ENCODE assay signal across 8 mouse cellular contexts in genomic region chr19:5023621-5024479, GRCm38 (mm10). TPM values are rescaled to one million over a fixed set of nuclear protein-coding genes. Genes with fewer than 3 reads are reported as not detected.
DNase-seq lines count a peak whose midpoint lies in the region; ATAC-seq and TF ChIP-seq lines count a peak whose summit lies in the region.

Slc29a2 (plus strand) TSS chr19:5023860.

- WGBS in cerebellum, adult 2 months, result under 1% methylated on average over 62 of the region's 62 CpGs
- WGBS in lung, embryonic 16.5 days, result under 1% methylated on average over 62 of the region's 62 CpGs
- under 1% methylated on average over 62 of the region's 62 CpGs for whole genome bisulfite sequencing in thymus, adult 2 months

- H3K9ac ChIP-seq in MEL (ENCODE audit: control insufficient read depth, low read depth, low read length, poor library complexity, severe bottlenecking), result peak within 1 kb of the TSS; percentile 77
- H3K9ac ChIP-seq in lung, embryonic 16.5 days (ENCODE audit: low read length), result peak within 1 kb of the TSS; percentile 83

- TF ChIP-seq EP300 in MEL (IDR thresholded peaks at IDR 0.05; ENCODE audit: low read depth in 1 of 2, low read length in 2 of 2), result no peak

- H3K9me3 ChIP-seq in MEL (replicated peaks; ENCODE audit: insufficient read depth, low read length), result no peaks in the 10 kb centered on the region
- H3K9me3 ChIP-seq in lung, embryonic 16.5 days (ENCODE audit: control insufficient read depth, low read length), result no peaks in the 10 kb centered on the region

- peaks cover 0 to 2% of the 10 kb centered on the region in 2 experiments; a peak in 1 of 4 replicates for H3K36me3 ChIP-seq in MEL (ENCODE audit: control insufficient read depth in 1 of 2, insufficient read depth in 2 of 2, low read length in 2 of 2)
- H3K36me3 ChIP-seq in lung, embryonic 16.5 days (ENCODE audit: control insufficient read depth, insufficient read depth, low read length), result 0 out of 2 replicates have a peak, but pooled peaks cover 2% of the 10 kb centered on the region
- H3K36me3 ChIP-seq in thymus, adult 2 months (ENCODE audit: control insufficient read depth, insufficient read depth, low read length), result no peaks in the 10 kb centered on the region

- peaks cover 0 to 1% of the 10 kb centered on the region in 2 experiments; a peak in 1 of 4 replicates for H3K4me1 ChIP-seq in MEL (ENCODE audit: control insufficient read depth in 1 of 2, insufficient read depth in 2 of 2, low read length in 2 of 2)
- H3K4me1 ChIP-seq in cerebellum, adult 2 months (ENCODE audit: control insufficient read depth, insufficient read depth, low read length), result no peaks in the 10 kb centered on the region
- 0 out of 2 replicates have a peak, but pooled peaks cover 6% of the 10 kb centered on the region for H3K4me1 ChIP-seq in lung, embryonic 16.5 days (replicated peaks; ENCODE audit: control insufficient read depth, insufficient read depth, low read length)
- peaks cover 9% of the 10 kb centered on the region for H3K4me1 ChIP-seq in thymus, adult 2 months (replicated peaks; ENCODE audit: control insufficient read depth, insufficient read depth, low read length)

- peak within 1 kb of the TSS; percentile 66 to 97 for H3K4me3 ChIP-seq in MEL (ENCODE audit: control insufficient read depth in 1 of 2, insufficient read depth in 1 of 2, low read depth in 2 of 2, low read length in 2 of 2)
- H3K4me3 ChIP-seq in cerebellum, adult 2 months (replicated peaks; ENCODE audit: insufficient read depth, low read depth, low read length), result peak within 1 kb of the TSS; percentile 81
- peak within 1 kb of the TSS; percentile 58 for H3K4me3 ChIP-seq in lung, embryonic 16.5 days (ENCODE audit: low read length)
- H3K4me3 ChIP-seq in thymus, adult 2 months (ENCODE audit: control insufficient read depth, insufficient read depth, low read length), result peak within 1 kb of the TSS; percentile 53

- peak within 1 kb of the TSS; percentile 78 for H3K4me2 ChIP-seq in lung, embryonic 16.5 days (ENCODE audit: low read depth, low read length)

- peak; percentile 94 to 98 for ATAC-seq in hematopoietic stem cell, adult 5-6 weeks (replicated peaks in 1 of 2; ENCODE audit: insufficient read depth in 1 of 2, low FRiP score in 2 of 2, low TSS enrichment in 1 of 2, low read depth in 1 of 2, poor library complexity in 2 of 2, severe bottlenecking in 2 of 2)
- ATAC-seq in lung, embryonic 16.5 days (ENCODE audit: low read depth), result peak; percentile 98

- no peaks in the 10 kb centered on the region; the same call in 1 of the 2 replicates for H3K79me2 ChIP-seq in MEL (ENCODE audit: control insufficient read depth, insufficient read depth, low read length, poor library complexity)

- DNase-seq in MEL (ENCODE audit: low read depth, low spot score), result peak; percentile 94
- DNase-seq in cerebellum, adult 2 months, result peak; percentile 93 to 94
- DNase-seq in forelimb bud, embryonic 11.5 days (ENCODE audit: low read depth, low spot score), result peak; percentile 94
- DNase-seq in layer of hippocampus, adult 9-11 months, result peak; percentile 90
- DNase-seq in ovary, adult 18-20 months (ENCODE audit: low spot score), result peak; percentile 93
- peak; percentile 85 for DNase-seq in thymus, adult 2 months

- no peak for TF ChIP-seq RAD21 in MEL (IDR thresholded peaks at IDR 0.05; ENCODE audit: low read depth, low read length)

- TF ChIP-seq CTCF in MEL (IDR thresholded peaks at IDR 0.05 in 2 of 3, conservative IDR thresholded peaks at IDR 0.05 in 1 of 3; ENCODE audit: control insufficient read depth in 1 of 3, insufficient read depth in 1 of 3, low read depth in 2 of 3, low read length in 3 of 3, poor library complexity in 1 of 3, severe bottlenecking in 1 of 3), result no peak
- TF ChIP-seq CTCF in cerebellum, adult 2 months (IDR thresholded peaks at IDR 0.05; ENCODE audit: borderline replicate concordance, insufficient read depth, low read depth, low read length), result no peak
- 0 out of 2 replicates have a peak, but pooled peaks have one; percentile 38 for TF ChIP-seq CTCF in thymus, adult 2 months (IDR thresholded peaks at IDR 0.05; ENCODE audit: borderline replicate concordance, control insufficient read depth, extremely low read depth, insufficient read depth, low read length, poor library complexity)

- H3K27me3 ChIP-seq in MEL (ENCODE audit: control insufficient read depth in 1 of 2, insufficient read depth in 2 of 2, low read length in 2 of 2), result no peaks in the 10 kb centered on the region
- H3K27me3 ChIP-seq in cerebellum, adult 2 months (ENCODE audit: control insufficient read depth, insufficient read depth, low read length), result no peaks in the 10 kb centered on the region
- H3K27me3 ChIP-seq in lung, embryonic 16.5 days (ENCODE audit: control insufficient read depth, insufficient read depth, low read depth, low read length), result no peaks in the 10 kb centered on the region
- H3K27me3 ChIP-seq in thymus, adult 2 months (ENCODE audit: control insufficient read depth, insufficient read depth, low read length), result no peaks in the 10 kb centered on the region

- TF ChIP-seq POLR2A in MEL (IDR thresholded peaks at IDR 0.05; ENCODE audit: control insufficient read depth in 1 of 2, insufficient read depth in 1 of 2, low read depth in 1 of 2, low read length in 2 of 2, poor library complexity in 1 of 2), result peak; percentile 61 to 81
- peak; percentile 84 for TF ChIP-seq POLR2A in cerebellum, adult 2 months (IDR thresholded peaks at IDR 0.05; ENCODE audit: borderline replicate concordance, insufficient read depth, low read length)
- TF ChIP-seq POLR2A in thymus, adult 2 months (IDR thresholded peaks at IDR 0.05; ENCODE audit: control insufficient read depth, extremely low read depth, insufficient read depth, low read length, poor library complexity), result peak; percentile 43; the same call in 1 of the 2 replicates

- H3K27ac ChIP-seq in MEL (ENCODE audit: control insufficient read depth, low read depth, low read length), result peak within 1 kb of the TSS; percentile 63
- peak within 1 kb of the TSS; percentile 32 for H3K27ac ChIP-seq in cerebellum, adult 2 months (ENCODE audit: insufficient read depth, low read length)
- H3K27ac ChIP-seq in lung, embryonic 16.5 days (ENCODE audit: low read length), result peak within 1 kb of the TSS; percentile 86
- peak within 1 kb of the TSS; percentile 14 for H3K27ac ChIP-seq in thymus, adult 2 months (ENCODE audit: control insufficient read depth, insufficient read depth, low read length)

TF ChIP-seq in MEL, 35 proteins besides CTCF, POLR2A, EP300 and RAD21:
- TF ChIP-seq CHD2 (IDR thresholded peaks at IDR 0.05; ENCODE audit: low read length), result no peak
- TF ChIP-seq RCOR1 (IDR thresholded peaks at IDR 0.05; ENCODE audit: low read depth, low read length), result no peak
- TF ChIP-seq JUND (IDR thresholded peaks at IDR 0.05; ENCODE audit: low read depth, low read length), result no peak
- no peak for TF ChIP-seq ZNF384 (IDR thresholded peaks at IDR 0.05; ENCODE audit: low read depth, low read length)
- TF ChIP-seq BHLHE40 (IDR thresholded peaks at IDR 0.05; ENCODE audit: borderline replicate concordance, low read depth, low read length), result no peak
- 0 out of 2 replicates have a peak, but pooled peaks have one; percentile 26 for TF ChIP-seq TBP (IDR thresholded peaks at IDR 0.05; ENCODE audit: low read depth, low read length)
- TF ChIP-seq TCF12 (IDR thresholded peaks at IDR 0.05; ENCODE audit: low read depth, low read length), result peak; percentile 33; the same call in 1 of the 2 replicates
- TF ChIP-seq ZMIZ1 (IDR thresholded peaks at IDR 0.05; ENCODE audit: low read depth, low read length), result peak; percentile 81; the same call in 1 of the 2 replicates
- peak; percentile 80; the same call in 1 of the 2 replicates for TF ChIP-seq POLR2AphosphoS2 (IDR thresholded peaks at IDR 0.05; ENCODE audit: low read length)
- TF ChIP-seq MYC (IDR thresholded peaks at IDR 0.05; ENCODE audit: low read depth, low read length), result peak; percentile 84
- no peak for TF ChIP-seq TAL1 (IDR thresholded peaks at IDR 0.05; ENCODE audit: low read length)
- no peak for TF ChIP-seq GABPA (IDR thresholded peaks at IDR 0.05; ENCODE audit: low read depth, low read length)
- TF ChIP-seq NELFE (IDR thresholded peaks at IDR 0.05; ENCODE audit: low read depth, low read length), result peak; percentile 84
- TF ChIP-seq ZC3H11A (IDR thresholded peaks at IDR 0.05; ENCODE audit: low read depth, low read length), result no peak
- peak; percentile 75 for TF ChIP-seq SIN3A (IDR thresholded peaks at IDR 0.05; ENCODE audit: low read length)
- no peak for TF ChIP-seq E2F4 (IDR thresholded peaks at IDR 0.05; ENCODE audit: borderline replicate concordance, low read depth, low read length)
- TF ChIP-seq MEF2A (IDR thresholded peaks at IDR 0.05; ENCODE audit: extremely low read depth, insufficient replicate concordance, low read depth, low read length, poor library complexity, severe bottlenecking), result no peak
- 0 out of 2 replicates have a peak, but pooled peaks have one; percentile 63 for TF ChIP-seq ELF1 (IDR thresholded peaks at IDR 0.05; ENCODE audit: low read depth, low read length)
- TF ChIP-seq MYB (IDR thresholded peaks at IDR 0.05; ENCODE audit: low read depth, low read length), result no peak
- TF ChIP-seq ETS1 (IDR thresholded peaks at IDR 0.05; ENCODE audit: low read depth, low read length), result no peak
- TF ChIP-seq ZKSCAN1 (IDR thresholded peaks at IDR 0.05; ENCODE audit: low read depth, low read length), result no peak
- TF ChIP-seq CHD1 (IDR thresholded peaks at IDR 0.05; ENCODE audit: low read depth, low read length), result no peak
- no peak for TF ChIP-seq MAFK (IDR thresholded peaks at IDR 0.05; ENCODE audit: borderline replicate concordance, low read depth, low read length)
- peak; percentile 76 for TF ChIP-seq MAX (IDR thresholded peaks at IDR 0.05; ENCODE audit: low read length)
- TF ChIP-seq HCFC1 (IDR thresholded peaks at IDR 0.05; ENCODE audit: low read depth, low read length), result peak; percentile 89
- peak; percentile 84 for TF ChIP-seq MXI1 (IDR thresholded peaks at IDR 0.05; ENCODE audit: low read depth, low read length)
- no peak for TF ChIP-seq GATA1 (IDR thresholded peaks at IDR 0.05; ENCODE audit: low read depth, low read length)

RNA-seq across cellular contexts. Expression of gene Slc29a2, which starts in this region (rescaled TPM):
- 2.1 and 3.2 TPM in 2 replicates for total RNA-seq in MEL (2012; rRNA removed)
- polyA plus RNA-seq in MEL (2012; ENCODE audit: insufficient read depth in 1 of 2, insufficient read length in 2 of 2, low read depth in 1 of 2, low replicate concordance in 2 of 2, missing spikeins in 1 of 2), result 10 to 100 TPM in 1 of 2 experiments, not detected in 1; 10.9 TPM
- polyA plus RNA-seq in cerebellum, adult 2 months (2012; rRNA removed), result 23.8 and 24.0 TPM in 2 replicates
- total RNA-seq in hematopoietic stem cell, adult 5-6 weeks (2017), result 2.3 and 5.3 TPM in 2 replicates
- 2.7 and 3.6 TPM in 2 replicates for polyA plus RNA-seq in lung, embryonic 16.5 days (2015; fragmentation: Nextera tagmentation; extraction: Ambion mirVana)
- 12.7 and 14.6 TPM in 2 replicates for polyA plus RNA-seq in thymus, adult 2 months (2012; rRNA removed)

Comparison
In these comparisons a context has a peak if more than half of its experiments do, and no peak if none do; other contexts are left out.
1. Peak in every context shown above with its lines: DNase-seq, ATAC-seq, H3K4me3 ChIP-seq and H3K27ac ChIP-seq.
2. H3K27ac ChIP-seq: peak in every context shown above with its lines; median percentile 86 in lung, embryonic 16.5 days; 63 in MEL; 32 in cerebellum, adult 2 months; 14 in thymus, adult 2 months.